Mouse (Mus musculus): ENCODE measurements around the gene Intu.

Intu gene

DNA sequence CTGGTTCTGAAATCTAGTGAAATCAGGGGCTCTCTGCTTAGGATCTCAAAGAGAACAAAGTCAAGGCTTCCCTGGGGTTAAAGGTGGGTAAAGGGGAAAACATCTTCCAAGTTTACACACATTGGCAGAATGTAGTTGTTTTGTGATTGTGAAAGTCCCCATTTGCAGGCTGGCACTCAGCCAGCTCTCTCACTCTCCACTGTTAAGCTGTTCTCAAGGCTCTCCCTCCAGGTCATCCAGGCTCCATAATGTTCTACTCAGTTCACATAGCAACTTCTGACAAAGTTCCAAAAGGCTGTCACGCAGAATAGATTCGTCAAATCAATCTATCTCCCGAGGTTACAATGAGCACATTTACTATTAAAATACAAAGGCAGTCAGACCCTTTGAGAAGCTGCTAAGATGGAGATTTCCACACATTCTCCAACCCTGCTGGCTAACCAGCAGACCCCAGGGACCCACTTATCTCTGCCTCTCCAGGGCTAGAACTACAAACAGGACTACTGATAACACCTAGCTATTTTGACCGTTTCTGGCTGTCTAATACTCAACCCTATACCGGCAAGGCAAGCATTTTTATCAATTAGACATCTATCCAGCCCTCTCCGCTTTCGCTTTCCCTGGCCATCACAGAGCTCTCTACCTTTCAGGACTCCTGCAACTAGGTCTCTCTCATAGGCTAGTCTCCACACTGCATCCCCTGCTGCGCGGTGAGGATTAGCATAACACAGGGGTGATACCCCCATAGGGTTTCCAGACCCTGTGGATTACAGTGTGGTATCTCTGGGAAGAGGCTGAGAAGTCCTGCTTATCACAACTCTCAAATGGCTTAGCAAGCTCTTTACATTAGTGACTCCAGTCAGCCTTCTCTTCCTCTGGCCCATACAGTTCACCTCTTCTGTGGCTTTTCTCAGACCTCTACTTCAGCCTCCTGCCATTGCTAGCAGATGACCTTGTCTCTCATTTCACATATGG, 2.8 kb upstream of the Intu start:
- no peak for DNase-seq (ENCODE audit: low read depth in 2 of 2, low spot score in 2 of 2)

DNA sequence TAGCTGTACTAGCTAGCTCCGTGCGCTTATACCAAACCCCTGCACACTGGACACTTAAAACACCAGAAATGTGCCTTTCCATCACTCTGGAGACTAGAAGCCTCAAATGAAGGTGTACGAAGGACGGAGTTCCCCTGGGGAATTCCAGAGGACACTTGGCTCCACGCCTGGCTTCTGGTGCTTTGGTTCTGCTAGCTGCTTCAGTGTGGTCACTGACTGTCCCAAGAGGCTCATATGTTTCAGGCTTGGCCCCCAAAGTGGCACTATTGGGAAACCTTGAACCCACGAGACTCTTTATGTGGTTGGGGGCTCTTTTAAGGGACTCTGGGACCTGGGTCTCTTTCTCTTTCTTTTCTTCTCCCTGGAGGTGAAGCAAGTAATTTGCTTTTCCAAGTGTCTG, 2.1 kb upstream of the Intu start:
- no peak for DNase-seq (ENCODE audit: low read depth in 2 of 2, low spot score in 2 of 2)

DNA sequence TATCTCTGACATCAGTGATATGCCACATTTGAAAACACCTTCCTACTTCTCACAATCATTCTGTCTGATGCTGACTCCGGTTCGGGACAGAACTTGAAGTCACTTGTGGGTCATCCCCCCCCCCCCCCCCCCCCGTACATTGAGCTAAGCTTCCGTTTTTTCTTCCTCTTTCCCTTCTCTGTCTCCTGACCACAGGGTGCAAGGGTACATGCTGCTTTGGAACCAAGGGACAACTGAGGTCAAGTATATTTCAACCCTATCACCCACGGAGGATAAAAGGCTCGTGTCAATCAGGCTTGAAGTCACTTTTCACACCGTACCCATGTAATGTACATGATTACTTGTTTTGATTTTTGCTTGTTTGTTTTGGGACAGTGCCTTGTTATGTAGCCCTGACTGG, 241 bp upstream of the Intu start:
- DNase-seq (ENCODE audit: low read depth in 2 of 2, low spot score in 2 of 2): no peak

DNA sequence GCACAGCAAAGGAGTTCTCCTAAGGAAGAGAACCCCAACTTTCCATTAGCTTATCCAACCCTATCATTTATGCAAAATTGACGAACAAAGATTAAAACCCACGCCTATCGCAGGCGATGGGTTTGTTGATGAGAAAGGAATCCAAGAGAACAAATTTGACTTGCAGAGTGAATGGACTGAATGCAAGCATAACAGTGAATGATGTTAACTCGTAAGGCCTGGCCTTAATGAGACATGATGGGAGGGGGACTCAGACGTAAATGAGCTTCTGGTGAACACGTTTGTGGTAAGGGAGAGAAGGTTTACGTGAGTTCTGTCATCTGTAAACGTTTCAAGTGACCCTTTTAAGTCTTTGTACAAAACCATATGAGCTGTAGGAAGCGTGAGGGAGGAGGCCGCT, 1.2 kb downstream of the Intu start:
- no peak for DNase-seq (ENCODE audit: low read depth in 2 of 2, low spot score in 2 of 2)

DNA sequence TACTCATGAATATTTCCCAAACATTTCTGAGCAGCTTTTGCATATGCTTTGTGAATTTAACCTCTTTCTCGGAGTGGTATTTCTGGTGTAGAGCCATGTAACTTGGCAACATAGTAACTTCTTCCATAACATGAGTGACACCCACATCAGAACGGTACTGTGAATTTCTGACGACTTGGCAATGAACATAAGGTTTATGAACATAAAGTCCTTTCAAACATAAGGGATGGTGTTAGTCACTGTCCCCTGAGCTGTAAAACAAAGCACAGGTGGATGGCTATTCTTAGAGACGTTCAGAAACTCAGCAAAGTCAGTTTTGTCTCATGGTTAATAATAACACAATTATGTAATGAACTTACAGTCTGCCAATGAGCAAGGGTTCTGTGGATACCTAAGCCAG, 3.1 kb downstream of the Intu start:
- DNase-seq (ENCODE audit: low read depth in 2 of 2, low spot score in 2 of 2): no peak

DNA sequence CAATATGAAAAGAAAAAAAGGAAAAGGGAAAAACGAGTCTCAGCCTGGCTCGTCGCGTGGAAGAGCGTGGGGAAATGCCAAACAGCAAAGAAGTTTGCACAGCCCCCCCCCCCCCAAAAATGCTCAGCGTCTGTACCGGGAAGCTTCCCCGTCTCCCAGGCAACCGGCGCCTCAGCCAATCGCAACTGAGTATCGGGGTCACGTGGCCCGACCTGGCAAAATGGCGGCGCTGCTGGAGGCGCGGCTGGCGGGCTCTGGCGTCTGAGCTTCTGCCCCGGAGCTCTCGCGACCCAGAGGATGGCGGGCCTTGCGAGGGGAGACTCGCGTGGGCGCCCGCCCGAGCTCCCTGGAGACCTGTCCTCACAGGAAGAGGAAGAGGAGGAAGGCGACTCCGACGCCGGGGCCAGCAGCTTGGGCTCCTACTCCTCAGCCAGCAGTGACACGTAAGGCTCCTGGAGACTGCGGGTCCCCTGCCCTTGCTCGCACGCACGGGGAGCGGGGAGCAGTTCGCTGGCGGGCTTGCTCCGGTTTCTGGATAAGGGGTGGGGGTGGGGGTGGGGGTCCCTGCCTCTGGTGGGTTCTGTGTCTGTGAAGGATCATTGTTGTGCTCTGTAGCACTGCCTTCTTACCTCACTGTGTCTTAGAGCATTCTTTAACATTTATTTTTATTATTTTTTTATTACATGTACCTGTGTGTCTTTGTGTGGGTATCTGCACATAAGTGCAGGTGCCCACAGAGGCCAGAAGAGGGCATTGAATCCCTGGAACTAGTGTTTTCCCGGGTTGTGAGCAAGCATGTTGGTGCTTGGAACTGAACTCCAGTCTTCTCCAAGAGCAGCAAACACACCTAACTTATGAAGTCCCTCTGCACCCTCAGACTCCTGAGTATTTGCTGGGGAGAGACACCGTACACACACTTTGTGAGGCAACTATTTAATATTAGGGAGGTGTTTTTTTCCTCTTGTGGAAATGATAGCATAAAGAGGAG, 9.8 kb downstream of the Intu start:
- DNase-seq (ENCODE audit: low read depth in 2 of 2, low spot score in 2 of 2): peak; percentile 76 to 83

DNA sequence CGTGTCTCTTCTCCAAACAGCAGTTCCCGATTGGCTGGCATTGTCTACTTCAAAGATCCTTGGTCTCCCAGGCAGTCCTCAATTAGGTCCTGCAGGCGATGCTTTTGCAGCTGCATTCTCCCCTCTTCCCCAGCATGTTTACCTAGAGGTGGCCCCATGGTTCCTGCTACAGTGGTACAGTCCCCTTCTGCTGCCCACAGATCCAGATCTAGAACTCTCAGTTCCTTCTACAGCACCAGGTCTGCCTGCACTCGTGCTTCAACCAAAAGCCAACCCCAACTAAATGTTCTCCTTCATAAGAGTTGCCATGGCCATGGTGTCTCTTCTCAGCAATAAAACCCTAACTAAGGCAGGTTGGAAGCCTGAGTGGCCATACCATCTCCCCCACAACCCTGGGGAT, 15.5 kb downstream of the Intu start:
- DNase-seq (ENCODE audit: low read depth in 2 of 2, low spot score in 2 of 2): no peak

DNA sequence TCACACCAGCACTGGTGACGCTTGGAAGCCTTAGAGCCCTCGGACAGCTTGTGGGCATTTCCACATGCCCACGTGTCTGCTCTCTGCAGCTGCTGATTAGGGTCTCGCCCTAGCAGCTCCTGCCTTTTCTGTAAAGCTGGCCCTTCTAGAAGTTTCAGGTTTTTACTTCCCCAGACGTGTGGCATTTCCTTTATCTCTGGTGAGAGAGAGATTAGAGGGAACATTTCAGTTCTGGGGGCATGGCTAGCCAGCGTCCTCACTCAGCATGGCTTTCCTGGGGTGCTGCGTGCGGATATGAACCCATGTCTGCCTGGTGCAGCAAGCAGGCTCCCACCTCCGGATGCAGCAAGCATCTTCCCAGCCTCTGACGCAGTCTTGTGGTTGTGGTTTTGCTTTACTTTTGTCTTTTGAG, 121.9 kb downstream of the Intu start:
- DNase-seq (ENCODE audit: low read depth in 2 of 2, low spot score in 2 of 2): peak; percentile 63 to 75

DNA sequence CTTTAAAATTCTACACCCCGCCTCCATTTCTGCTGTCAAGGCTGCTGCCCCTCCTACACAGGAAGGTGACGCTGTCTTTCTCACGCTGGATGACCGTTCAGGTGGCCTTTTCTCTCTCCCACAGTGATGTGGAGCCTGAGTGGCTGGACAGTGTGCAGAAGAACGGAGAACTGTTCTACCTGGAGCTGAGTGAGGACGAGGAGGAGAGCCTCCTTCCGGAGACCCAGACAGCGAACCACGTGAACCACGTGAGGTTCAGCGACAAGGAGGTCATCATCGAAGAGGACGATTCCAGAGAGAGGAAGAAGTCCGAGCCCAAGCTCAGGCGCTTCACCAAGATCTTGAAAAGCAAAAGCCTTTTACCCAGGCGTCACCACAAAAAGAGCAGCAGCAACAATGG, 122.5 kb downstream of the Intu start:
- no peak for DNase-seq (ENCODE audit: low read depth in 2 of 2, low spot score in 2 of 2)

DNA sequence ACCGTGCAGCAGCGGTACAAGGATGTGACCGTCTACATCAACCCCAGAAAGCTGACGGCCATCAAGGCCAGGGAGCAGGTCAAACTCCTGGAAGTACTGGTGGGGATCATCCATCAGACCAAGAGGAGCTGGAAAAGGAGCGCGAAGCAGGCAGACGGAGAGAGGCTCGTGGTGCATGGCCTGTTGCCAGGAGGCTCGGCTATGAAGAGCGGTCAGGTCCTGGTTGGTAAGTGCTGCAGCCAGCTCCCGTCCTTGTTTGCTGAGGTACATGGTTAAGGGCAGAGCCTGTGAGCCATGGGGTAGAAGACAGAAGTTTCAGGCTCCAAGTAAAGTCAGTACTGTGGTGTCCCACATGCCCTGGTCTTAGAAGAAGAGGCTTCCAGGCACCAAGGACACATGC, 122.9 kb downstream of the Intu start:
- DNase-seq (ENCODE audit: low read depth in 2 of 2, low spot score in 2 of 2): no peak

DNA sequence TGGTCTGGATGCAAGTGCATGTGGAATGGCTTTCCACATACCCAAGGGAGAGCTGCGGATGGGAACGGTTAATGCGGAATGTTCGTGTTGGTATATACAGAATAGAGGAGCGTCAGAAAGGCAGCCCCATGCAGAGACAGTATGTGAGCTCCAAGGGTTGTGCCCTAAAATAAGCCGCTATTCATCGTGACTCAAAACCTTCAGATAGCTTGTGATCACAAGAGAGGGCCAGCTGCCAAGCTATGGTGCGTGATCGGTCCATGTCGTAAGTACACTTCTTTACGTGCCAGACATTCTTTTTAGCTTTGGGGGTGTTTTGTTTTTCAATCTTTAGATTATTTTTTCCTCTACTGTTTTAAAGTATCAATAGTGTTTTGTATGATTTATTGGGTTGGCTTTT, 124.5 kb downstream of the Intu start:
- no peak for DNase-seq (ENCODE audit: low read depth in 2 of 2, low spot score in 2 of 2)

DNA sequence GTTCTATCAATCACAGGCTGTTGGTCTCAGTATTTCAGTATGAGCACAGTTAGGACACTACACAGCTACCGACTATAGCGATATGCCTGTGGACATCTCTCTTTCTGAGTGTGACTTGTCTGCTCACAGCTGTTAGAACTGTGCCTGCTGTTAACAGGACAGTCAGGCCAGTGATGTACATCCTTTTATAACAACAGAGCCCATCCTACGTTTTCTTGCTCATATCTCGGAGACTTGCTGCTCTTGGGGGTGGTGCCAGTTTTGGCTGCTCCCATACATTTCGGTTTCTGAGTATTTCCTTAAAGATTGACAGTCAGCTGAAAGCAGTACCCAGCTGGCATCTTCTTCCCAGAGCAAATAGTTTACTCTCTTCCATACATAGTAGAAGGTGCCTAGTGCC, 125.3 kb downstream of the Intu start:
- no peak for DNase-seq (ENCODE audit: low read depth in 2 of 2, low spot score in 2 of 2)

DNA sequence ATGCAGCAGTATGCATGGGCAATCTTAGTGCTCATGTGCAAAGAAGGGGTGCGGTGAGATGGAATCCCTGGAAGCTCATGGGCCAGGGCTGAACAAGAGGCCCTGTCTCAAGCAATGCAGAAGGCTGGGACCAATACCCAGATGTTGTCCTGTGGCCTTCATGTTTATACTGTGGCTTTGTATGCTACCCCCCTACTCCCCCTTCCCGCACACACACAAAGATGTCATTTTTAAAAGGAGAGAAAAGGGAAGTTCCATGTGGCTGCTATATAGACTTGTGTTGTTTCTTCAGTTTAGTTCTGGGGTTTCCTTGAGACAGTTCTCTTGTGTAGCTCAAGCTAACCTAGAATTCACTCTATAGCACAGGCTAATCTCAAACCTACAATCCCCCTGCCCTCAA, 129.1 kb downstream of the Intu start:
- no peak for DNase-seq (ENCODE audit: low read depth in 2 of 2, low spot score in 2 of 2)

DNA sequence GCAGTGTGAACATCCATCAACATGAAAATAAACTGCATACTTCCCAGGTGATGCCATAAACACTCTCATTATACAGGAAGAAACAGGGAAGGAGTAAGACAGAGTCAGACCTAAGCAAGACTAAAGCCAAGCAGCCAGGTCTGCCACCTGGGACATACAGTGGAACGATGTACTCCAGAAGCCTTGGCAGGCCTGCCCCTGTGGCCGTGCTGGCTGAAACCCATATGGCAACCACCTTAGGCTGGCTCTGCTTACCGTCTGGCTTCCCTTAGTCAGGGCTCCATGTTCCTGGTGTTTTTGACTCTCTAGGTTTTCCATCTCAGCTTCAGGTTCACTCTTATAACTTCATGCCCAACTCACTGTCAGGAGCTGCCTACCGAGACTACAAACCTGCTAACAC, 135.0 kb downstream of the Intu start:
- DNase-seq (ENCODE audit: low read depth in 2 of 2, low spot score in 2 of 2): no peak

DNA sequence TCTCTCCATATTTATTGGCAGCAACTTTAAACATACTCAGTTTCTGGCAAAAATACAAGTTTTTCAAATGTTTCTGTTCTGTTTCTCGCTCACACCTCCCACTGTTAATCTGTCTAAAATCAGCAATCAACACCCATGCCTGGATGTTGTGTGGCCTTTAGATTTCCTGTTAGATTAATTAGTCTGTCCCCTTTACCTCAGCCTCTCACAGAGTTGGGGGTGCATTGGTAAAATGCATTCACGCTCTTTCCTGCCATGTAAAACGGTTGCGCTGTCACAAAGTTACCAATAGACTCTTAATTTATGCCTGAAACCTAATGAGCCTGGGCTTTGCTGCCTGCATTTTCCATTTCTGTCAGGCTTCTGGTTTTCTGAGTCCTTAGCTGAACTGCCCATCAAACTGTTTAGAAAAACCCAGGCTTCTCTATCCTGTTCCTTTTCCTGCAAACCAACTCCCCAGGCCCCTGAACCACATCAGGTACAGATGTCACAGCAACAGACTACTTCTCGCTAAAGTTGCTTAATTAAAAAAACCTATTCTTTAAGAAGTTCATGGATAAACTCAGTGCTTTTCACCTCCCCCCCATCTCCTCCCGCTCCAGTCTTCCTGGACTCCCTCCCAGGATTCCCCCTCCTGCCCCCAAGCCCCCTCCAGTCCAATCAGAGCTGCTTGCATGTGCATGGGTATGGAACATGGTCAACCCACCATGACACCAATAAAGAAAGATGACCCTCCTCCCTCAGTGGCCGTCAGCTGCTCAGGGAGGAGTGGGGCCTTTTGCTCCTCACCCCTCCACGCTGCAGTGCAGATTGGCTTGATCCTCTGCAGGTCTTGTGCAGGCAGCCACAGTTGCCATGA, 136.0 kb downstream of the Intu start:
- DNase-seq (ENCODE audit: low read depth in 2 of 2, low spot score in 2 of 2): no peak

DNA sequence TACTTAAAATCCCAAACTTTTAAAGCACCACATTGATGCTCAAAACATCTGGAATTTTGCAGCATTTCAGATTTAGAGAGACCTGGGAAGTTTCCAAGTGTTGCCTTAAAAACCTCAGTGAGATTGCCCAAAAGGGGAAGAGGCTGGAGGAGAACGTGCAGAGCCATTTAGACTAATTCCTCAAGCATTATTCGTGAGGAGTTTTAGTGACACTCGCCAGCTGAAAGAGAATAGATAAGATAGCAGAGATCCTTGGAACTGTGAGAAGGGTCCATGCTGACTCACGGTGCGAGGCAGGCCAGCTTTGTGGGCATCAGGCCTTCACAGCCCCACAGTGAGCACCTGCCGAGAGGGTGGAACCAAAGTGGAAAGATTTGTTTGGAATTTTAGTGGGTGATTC, 137.8 kb downstream of the Intu start:
- no peak for DNase-seq (ENCODE audit: low read depth in 2 of 2, low spot score in 2 of 2)

DNA sequence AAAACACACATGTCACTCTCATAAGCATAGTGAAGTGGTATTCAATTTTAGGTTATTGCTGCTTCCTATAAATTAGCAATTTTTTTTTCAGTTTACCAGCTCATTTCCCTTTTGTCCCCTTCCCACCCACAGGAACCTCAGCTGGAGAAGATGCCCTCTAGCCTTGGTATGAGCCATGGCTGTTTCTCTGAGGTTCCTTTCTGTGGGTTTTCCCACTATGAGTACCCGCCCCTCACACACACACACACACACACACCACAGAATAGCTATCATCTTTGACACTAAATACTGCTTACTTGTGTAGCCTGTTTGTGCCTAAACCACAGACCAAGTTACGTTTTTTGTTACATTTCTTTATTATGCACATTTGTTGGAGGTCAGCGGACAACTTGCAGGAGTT, 138.3 kb downstream of the Intu start:
- no peak for DNase-seq (ENCODE audit: low read depth in 2 of 2, low spot score in 2 of 2)

DNA sequence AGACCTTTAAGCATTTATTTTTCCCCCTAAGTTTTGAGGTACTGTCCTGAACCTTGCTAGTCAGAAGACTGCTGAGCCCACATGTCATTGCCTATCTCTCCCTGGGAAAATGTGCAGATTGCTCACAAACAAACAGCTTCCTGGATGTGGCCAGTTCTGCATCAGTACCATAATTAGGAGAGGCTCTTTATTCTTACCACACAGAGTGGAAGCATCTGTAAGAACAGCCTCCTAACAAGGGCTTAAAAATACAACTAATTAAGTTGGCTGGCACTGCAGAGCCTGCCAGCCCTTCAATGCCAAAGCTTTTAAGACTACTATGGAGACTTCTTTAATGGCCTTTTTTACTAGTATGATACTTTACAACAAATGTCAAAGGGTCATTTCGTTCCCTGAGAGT, 142.4 kb downstream of the Intu start:
- DNase-seq (ENCODE audit: low read depth in 2 of 2, low spot score in 2 of 2): no peak

DNA sequence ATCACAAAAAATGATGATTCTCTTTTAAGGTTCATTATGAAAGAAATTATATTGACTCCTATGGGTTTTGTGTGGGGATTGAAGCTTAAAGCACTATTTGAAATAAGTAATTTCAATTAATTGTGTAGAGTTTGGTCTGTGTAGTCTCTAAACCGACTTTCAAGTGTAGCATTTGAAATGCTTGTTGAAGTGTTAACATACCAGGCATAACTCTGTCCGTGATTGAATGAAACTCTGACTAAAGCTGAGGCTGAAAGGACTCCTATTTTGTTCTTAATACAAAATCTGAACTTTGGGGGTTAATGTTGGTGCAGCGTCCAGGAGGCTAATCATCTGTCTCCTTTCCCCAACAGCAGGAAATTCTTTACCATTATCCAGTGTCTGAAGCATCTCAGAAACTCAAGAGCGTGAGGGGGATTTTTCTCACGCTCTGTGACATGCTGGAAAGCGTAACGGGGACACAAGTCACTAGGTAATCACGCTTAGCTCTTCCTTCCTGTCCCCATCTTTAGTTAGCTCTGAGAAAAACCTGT, 143.9 kb downstream of the Intu start:
- no peak for DNase-seq (ENCODE audit: low read depth in 2 of 2, low spot score in 2 of 2)

DNA sequence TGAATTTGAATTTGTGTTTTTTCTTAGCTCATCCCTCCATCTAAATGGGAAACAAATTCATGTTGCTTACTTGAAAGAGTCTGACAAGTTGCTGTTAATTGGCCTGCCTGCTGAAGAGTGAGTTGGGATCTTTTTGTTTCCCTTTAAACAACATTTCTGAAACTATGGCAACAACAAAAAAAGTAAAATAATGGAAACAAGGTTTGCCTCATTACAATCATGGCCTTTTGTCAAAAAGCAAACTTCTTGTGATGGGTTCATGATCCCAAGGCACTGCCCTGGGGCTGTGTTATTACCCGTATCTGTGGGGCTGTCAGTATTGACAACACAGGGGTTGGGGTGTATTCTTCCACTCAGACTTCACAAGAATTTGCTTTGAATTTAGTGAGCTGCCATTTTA, 147.8 kb downstream of the Intu start:
- DNase-seq (ENCODE audit: low read depth in 2 of 2, low spot score in 2 of 2): no peak

DNA sequence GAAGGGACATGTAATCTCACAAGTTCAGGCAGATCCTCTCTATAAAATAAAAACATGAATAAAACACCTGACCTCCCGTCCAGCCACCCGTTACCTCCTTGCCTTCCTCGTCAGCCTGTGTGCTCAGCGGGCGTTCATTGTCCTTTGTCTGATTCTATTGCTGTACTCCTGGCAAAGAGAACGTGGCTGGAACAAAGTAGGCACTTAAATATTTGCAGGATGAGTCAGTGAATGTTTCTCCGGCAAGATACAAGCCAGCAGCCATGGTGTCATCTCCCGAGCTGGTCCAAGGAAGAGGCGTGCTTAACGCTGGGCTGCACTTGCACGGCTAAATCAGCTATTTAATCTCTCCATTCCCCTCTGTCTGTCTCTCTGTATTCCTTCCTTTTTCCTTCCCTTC, 151.3 kb downstream of the Intu start:
- DNase-seq (ENCODE audit: low read depth in 2 of 2, low spot score in 2 of 2): no peak

Measured in CD8-positive naive resting alpha-beta T cell, adult 2 months (primary cell).